8 mouse cellular contexts compared by ENCODE assay signal in the genomic region with DNA sequence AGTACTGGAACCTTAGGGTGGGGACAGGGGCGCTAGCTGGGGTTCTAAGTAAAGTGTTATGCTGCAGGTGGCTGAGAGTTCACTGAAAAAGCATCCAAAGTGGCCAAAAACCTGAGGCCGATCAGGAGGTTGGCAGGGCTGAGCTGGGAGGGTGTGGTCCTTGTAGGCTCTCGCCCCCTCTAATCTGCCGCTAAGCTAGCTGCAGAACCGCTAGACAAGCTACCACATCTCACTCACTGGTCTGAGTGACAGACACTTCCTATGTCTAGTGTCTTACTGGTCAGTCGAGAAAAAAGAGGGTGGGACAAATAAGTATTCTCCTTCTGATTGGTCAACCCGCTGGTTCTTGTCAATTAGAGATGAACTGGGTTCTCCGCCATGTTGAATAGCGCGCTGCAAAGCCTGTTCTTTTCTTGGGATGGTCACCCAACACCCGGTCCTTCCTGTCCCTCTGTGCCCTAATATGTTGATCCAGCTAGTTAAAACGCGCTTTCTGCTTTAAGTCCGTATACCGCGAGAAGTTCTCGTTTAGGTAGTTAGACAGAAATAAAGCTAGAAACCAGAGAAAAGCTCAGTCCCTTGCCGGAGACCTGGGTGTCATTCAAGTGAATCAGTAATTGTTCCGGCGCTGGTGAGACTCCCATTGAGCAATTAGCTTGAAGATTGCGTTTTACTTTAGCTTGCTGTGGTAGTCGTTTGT. TPM values are rescaled to one million over a fixed set of nuclear protein-coding genes. Genes with fewer than 3 reads are reported as not detected.
DNase-seq lines count a peak whose midpoint lies in the region; ATAC-seq and TF ChIP-seq lines count a peak whose summit lies in the region.

Fam161a (plus strand) TSS at position 51 of the 700 bp plus-strand sequence.

- peak within 1 kb of the TSS; percentile 78 for H3K4me2 ChIP-seq in kidney, embryonic 14.5 days (replicated peaks; ENCODE audit: low read depth, low read length)
- peak within 1 kb of the TSS; percentile 80 for H3K4me2 ChIP-seq in limb, embryonic 14.5 days (replicated peaks; ENCODE audit: low read depth, low read length, severe bottlenecking)
- H3K4me2 ChIP-seq in midbrain, embryonic 16.5 days (ENCODE audit: low read length), result peak within 1 kb of the TSS; percentile 78

- TF ChIP-seq CTCF in brain, embryonic 14.5 days (IDR thresholded peaks at IDR 0.05; ENCODE audit: borderline replicate concordance, extremely low read depth, insufficient read depth, insufficient read length), result no peak
- TF ChIP-seq CTCF in spleen, adult 2 months (IDR thresholded peaks at IDR 0.05; ENCODE audit: extremely low read depth, insufficient read depth, insufficient read length, insufficient replicate concordance), result no peak

- WGBS in heart, embryonic 10.5 days, result under 1% methylated on average over 22 of the region's 22 CpGs
- WGBS in kidney, embryonic 14.5 days, result under 1% methylated on average over 22 of the region's 22 CpGs
- WGBS in limb, embryonic 14.5 days, result under 1% methylated on average over 22 of the region's 22 CpGs
- whole genome bisulfite sequencing in midbrain, embryonic 16.5 days, result under 1% methylated on average over 22 of the region's 22 CpGs
- 1% methylated on average over 22 of the region's 22 CpGs for WGBS in spleen, adult 2 months

- peak; percentile 90 for DNase-seq in CD4-positive, CD25-positive, alpha-beta regulatory T cell, adult 2 months (ENCODE audit: low read depth, low spot score)
- DNase-seq in brain, embryonic 14.5 days (ENCODE audit: low read depth), result peak; percentile 98
- peak; percentile 90 for DNase-seq in heart, embryonic 10.5 days (ENCODE audit: low spot score)
- peak; percentile 96 for DNase-seq in limb, embryonic 14.5 days (ENCODE audit: low spot score)
- peak; percentile 72 to 88 for DNase-seq in spleen, adult 2 months (ENCODE audit: low read depth in 1 of 2, low spot score in 2 of 2)

- peak within 1 kb of the TSS; percentile 67 for H3K4me3 ChIP-seq in heart, embryonic 10.5 days
- peak within 1 kb of the TSS; percentile 43 for H3K4me3 ChIP-seq in kidney, embryonic 14.5 days (ENCODE audit: low read length)
- H3K4me3 ChIP-seq in limb, embryonic 14.5 days (replicated peaks; ENCODE audit: low read length), result peak within 1 kb of the TSS; percentile 60
- peak within 1 kb of the TSS; percentile 59 for H3K4me3 ChIP-seq in midbrain, embryonic 16.5 days (ENCODE audit: low read depth, low read length)
- H3K4me3 ChIP-seq in spleen, adult 2 months (ENCODE audit: extremely low read depth, insufficient read depth, insufficient read length), result peak within 1 kb of the TSS; percentile 81

- peak within 1 kb of the TSS; percentile 90 for H3K27ac ChIP-seq in heart, embryonic 10.5 days
- H3K27ac ChIP-seq in kidney, embryonic 14.5 days (ENCODE audit: low read depth, low read length), result peak within 1 kb of the TSS; percentile 76
- peak within 1 kb of the TSS; percentile 83 for H3K27ac ChIP-seq in limb, embryonic 14.5 days (replicated peaks; ENCODE audit: low read depth, low read length)
- peak within 1 kb of the TSS; percentile 91 for H3K27ac ChIP-seq in midbrain, embryonic 16.5 days (ENCODE audit: low read length)
- H3K27ac ChIP-seq in spleen, adult 2 months (ENCODE audit: insufficient read depth, low read length), result peak within 1 kb of the TSS; percentile 77

- H3K4me1 ChIP-seq in heart, embryonic 10.5 days, result 0 out of 2 replicates have a peak, but pooled peaks cover 4% of the 10 kb centered on the region
- no peaks in the 10 kb centered on the region for H3K4me1 ChIP-seq in kidney, embryonic 14.5 days (ENCODE audit: control insufficient read depth, insufficient read depth, low read length)
- H3K4me1 ChIP-seq in limb, embryonic 14.5 days (ENCODE audit: control insufficient read depth, insufficient read depth, low read length), result 0 out of 2 replicates have a peak, but pooled peaks cover 3% of the 10 kb centered on the region
- peaks cover 6% of the 10 kb centered on the region; the same call in 1 of the 2 replicates for H3K4me1 ChIP-seq in midbrain, embryonic 16.5 days (ENCODE audit: control insufficient read depth, insufficient read depth, low read length)
- peaks cover 2% of the 10 kb centered on the region; the same call in 1 of the 2 replicates for H3K4me1 ChIP-seq in spleen, adult 2 months (ENCODE audit: control insufficient read depth, insufficient read depth, insufficient read length)

- H3K9ac ChIP-seq in kidney, embryonic 14.5 days (ENCODE audit: low read depth, low read length), result peak within 1 kb of the TSS; percentile 66
- peak within 1 kb of the TSS; percentile 66 for H3K9ac ChIP-seq in limb, embryonic 14.5 days (ENCODE audit: low read depth, low read length, severe bottlenecking)
- H3K9ac ChIP-seq in midbrain, embryonic 16.5 days (ENCODE audit: low read depth, low read length), result peak within 1 kb of the TSS; percentile 75

- ATAC-seq in erythroblast, adult 5-6 weeks (replicated peaks; ENCODE audit: low FRiP score, poor library complexity, severe bottlenecking), result peak; percentile 95
- ATAC-seq in kidney, embryonic 14.5 days (ENCODE audit: low FRiP score, low TSS enrichment), result peak; percentile 92
- ATAC-seq in limb, embryonic 14.5 days (ENCODE audit: low FRiP score, low read depth), result peak; percentile 94
- ATAC-seq in midbrain, embryonic 16.5 days, result peak; percentile 97

- H3K9me3 ChIP-seq in heart, embryonic 10.5 days, result no peaks in the 10 kb centered on the region
- no peaks in the 10 kb centered on the region for H3K9me3 ChIP-seq in kidney, embryonic 14.5 days (ENCODE audit: control insufficient read depth, low read length)
- no peaks in the 10 kb centered on the region for H3K9me3 ChIP-seq in limb, embryonic 14.5 days (ENCODE audit: control insufficient read depth, low read length)
- H3K9me3 ChIP-seq in midbrain, embryonic 16.5 days (replicated peaks; ENCODE audit: control insufficient read depth, low read length, poor library complexity, severe bottlenecking), result no peaks in the 10 kb centered on the region

- H3K36me3 ChIP-seq in heart, embryonic 10.5 days, result peaks cover 27% of the 10 kb centered on the region
- peaks cover 24% of the 10 kb centered on the region for H3K36me3 ChIP-seq in kidney, embryonic 14.5 days (ENCODE audit: control insufficient read depth, insufficient read depth, low read length)
- peaks cover 27% of the 10 kb centered on the region for H3K36me3 ChIP-seq in limb, embryonic 14.5 days (ENCODE audit: control insufficient read depth, insufficient read depth, low read length)
- peaks cover 12% of the 10 kb centered on the region for H3K36me3 ChIP-seq in midbrain, embryonic 16.5 days (ENCODE audit: control insufficient read depth, insufficient read depth, low read length)
- peaks cover 9% of the 10 kb centered on the region for H3K36me3 ChIP-seq in spleen, adult 2 months (ENCODE audit: control insufficient read depth, insufficient read depth, low read length)

- peak; percentile 22; the same call in 1 of the 2 replicates for TF ChIP-seq POLR2A in brain, embryonic 14.5 days (IDR thresholded peaks at IDR 0.05; ENCODE audit: borderline replicate concordance, extremely low read depth, insufficient read depth, insufficient read length, poor library complexity, severe bottlenecking)
- TF ChIP-seq POLR2A in limb, embryonic 14.5 days (IDR thresholded peaks at IDR 0.05; ENCODE audit: borderline replicate concordance, extremely low read depth, insufficient read depth, insufficient read length), result no peak
- no peak for TF ChIP-seq POLR2A in spleen, adult 2 months (IDR thresholded peaks at IDR 0.05; ENCODE audit: low read depth, low read length)

- no peaks in the 10 kb centered on the region for H3K27me3 ChIP-seq in heart, embryonic 10.5 days (ENCODE audit: insufficient read depth, poor library complexity, severe bottlenecking)
- no peaks in the 10 kb centered on the region for H3K27me3 ChIP-seq in kidney, embryonic 14.5 days (ENCODE audit: control insufficient read depth, insufficient read depth, low read length)
- H3K27me3 ChIP-seq in limb, embryonic 14.5 days (ENCODE audit: control insufficient read depth, insufficient read depth, low read length), result no peaks in the 10 kb centered on the region
- no peaks in the 10 kb centered on the region for H3K27me3 ChIP-seq in midbrain, embryonic 16.5 days (ENCODE audit: control insufficient read depth, insufficient read depth, low read depth, low read length)
- no peaks in the 10 kb centered on the region for H3K27me3 ChIP-seq in spleen, adult 2 months (ENCODE audit: control insufficient read depth, insufficient read depth, low read length)

RNA-seq across cellular contexts. Expression of gene Fam161a, which starts in this region (rescaled TPM):
- polyA plus RNA-seq in brain, embryonic 14.5 days (2012; rRNA removed), result 3.5 and 4.3 TPM in 2 replicates
- total RNA-seq in erythroblast, adult 5-6 weeks (2015; ENCODE audit: low replicate concordance), result 2.3 TPM in 1 of 2 replicates, not detected in the other
- total RNA-seq in erythroblast, adult 5-6 weeks (2017; ENCODE audit: low replicate concordance), result 2.4 and 9.3 TPM in 2 replicates
- 1.5 TPM in 2 replicates for polyA plus RNA-seq in heart, embryonic 10.5 days (2016; fragmentation: Nextera tagmentation; extraction: Ambion mirVana)
- polyA plus RNA-seq in kidney, embryonic 14.5 days (2014; fragmentation: Nextera tagmentation; extraction: Ambion mirVana), result 2.3 and 3.1 TPM in 2 replicates
- polyA plus RNA-seq in limb, embryonic 14.5 days (2012; rRNA removed), result 3.2 and 4.4 TPM in 2 replicates
- polyA plus RNA-seq in limb, embryonic 14.5 days (2014; fragmentation: Nextera tagmentation; extraction: Ambion mirVana), result 2.3 and 5.8 TPM in 2 replicates
- polyA plus RNA-seq in midbrain, embryonic 16.5 days (2015; fragmentation: Nextera tagmentation; extraction: Ambion mirVana), result 5.4 and 6.7 TPM in 2 replicates
- 0.20 and 0.41 TPM in 2 replicates for polyA plus RNA-seq in spleen, adult 2 months (2012; rRNA removed)

Comparison
In these comparisons a context has a peak if more than half of its experiments do, and no peak if none do; other contexts are left out.
1. Peak in every context shown above with its lines: DNase-seq, ATAC-seq, H3K4me3 ChIP-seq and H3K27ac ChIP-seq.
2. Peak in DNase-seq, H3K4me3 ChIP-seq and H3K27ac ChIP-seq in spleen, adult 2 months; RNA of the gene not detected or under 1 TPM.